Mouse (Mus musculus) 3134 (cell line): ENCODE measurements around the gene S100a10.

Source experiments
- DNase-seq: peaks from one replicate; pipeline ENCODE4 v3.0.0-alpha.2; 2011; ENCODE audit warnings: low spot score; ENCODE audit not compliant: insufficient read length; ENCODE audit errors: extremely low read depth

S100a10 gene

GRCm38 (mm10) chr3:93547099-93547648, 7.7 kb upstream of the S100a10 start:
- DNase-seq, result peak; percentile 47

GRCm38 (mm10) chr3:93547749-93548540, 6.9 kb upstream of the S100a10 start:
- DNase-seq, result no peak

GRCm38 (mm10) chr3:93548541-93549266, 6.2 kb upstream of the S100a10 start:
- DNase-seq, result no peak

GRCm38 (mm10) chr3:93549986-93550385, 4.9 kb upstream of the S100a10 start:
- DNase-seq, result no peak

GRCm38 (mm10) chr3:93551950-93552901, 2.7 kb upstream of the S100a10 start:
- DNase-seq, result no peak

GRCm38 (mm10) chr3:93553311-93553710, 1.6 kb upstream of the S100a10 start:
- DNase-seq, result no peak

GRCm38 (mm10) chr3:93553765-93554378, 1.0 kb upstream of the S100a10 start:
- DNase-seq, result no peak

GRCm38 (mm10) chr3:93554379-93554980, 400 bp upstream of the S100a10 start:
- DNase-seq, result no peak

- peak; percentile 87 for DNase-seq
Observed at GRCm38 (mm10) chr3:93555878-93556254, 986 bp downstream of the S100a10 start.

- DNase-seq, result peak; percentile 84
Observed at GRCm38 (mm10) chr3:93556599-93556998, 1.7 kb downstream of the S100a10 start.

GRCm38 (mm10) chr3:93557471-93557870, 2.6 kb downstream of the S100a10 start:
- no peak for DNase-seq

GRCm38 (mm10) chr3:93559961-93560360, 5.1 kb downstream of the S100a10 start:
- DNase-seq, result no peak

GRCm38 (mm10) chr3:93562372-93562771, 7.5 kb downstream of the S100a10 start:
- DNase-seq, result no peak

GRCm38 (mm10) chr3:93563216-93563615, 8.3 kb downstream of the S100a10 start:
- no peak for DNase-seq

GRCm38 (mm10) chr3:93566892-93567291, 12.0 kb downstream of the S100a10 start:
- no peak for DNase-seq

GRCm38 (mm10) chr3:93567721-93568120, 12.8 kb downstream of the S100a10 start:
- DNase-seq, result no peak

GRCm38 (mm10) chr3:93568428-93569040, 13.7 kb downstream of the S100a10 start:
- peak; percentile 80 for DNase-seq

GRCm38 (mm10) chr3:93569046-93569445, 14.2 kb downstream of the S100a10 start:
- no peak for DNase-seq

GRCm38 (mm10) chr3:93572058-93572791, 17.3 kb downstream of the S100a10 start:
- peak; percentile 70 for DNase-seq
